Mouse (Mus musculus) left cerebral cortex, postnatal 4 days (tissue): Measurements from ENCODE around the gene Mbd3. TPM values are rescaled to one million over a fixed set of nuclear protein-coding genes. Genes with fewer than 3 reads are reported as not detected.

Source experiments
- DNase-seq: peaks from one replicate; pipeline ENCODE4 v3.0.0-alpha.2; 2022
- intact Hi-C: fragments of 180-260 bp; cut with DNase I; formaldehyde crosslinking; loops from one replicate; pipeline ENCODE4 v1.15.1; 2025
- total RNA-seq, 2 experiments: library from RNA; stranded (reverse); gene quantifications; 2 replicates each; pipeline ENCODE4 v1.2.3; 2021

Mbd3 gene
- total RNA-seq, result 100 to 1,000 TPM; 138 to 147 TPM

GRCm38 (mm10) chr10:80399191-80399972 lies at the start of gene Mbd3:
TSS of gene Mbd3 (minus strand) at chr10:80399550.
- intact Hi-C loops, result no loop called here
- DNase-seq, result peak; percentile 100

GRCm38 (mm10) chr10:80445898-80446601 lies 46.7 kb upstream of the Mbd3 start:
- DNase-seq, result peak; percentile 85
- intact Hi-C loops, result loop anchor here (5.0 kb wide), 2 partner anchors 61 to 116 kb away; partner anchors contain the start of gene Rexo1

GRCm38 (mm10) chr10:80445052-80445451 lies 45.7 kb upstream of the Mbd3 start:
- intact Hi-C loops, result loop anchor here (5.0 kb wide), 2 partner anchors 62 to 117 kb away; partner anchors contain the start of gene Rexo1
- peak; percentile 27 for DNase-seq

GRCm38 (mm10) chr10:80444339-80445045 lies 45.1 kb upstream of the Mbd3 start:
- intact Hi-C loops, result loop anchor here (5.0 kb wide), 2 partner anchors 63 to 118 kb away; partner anchors contain the start of gene Rexo1
- DNase-seq, result peak; percentile 82

DNA sequence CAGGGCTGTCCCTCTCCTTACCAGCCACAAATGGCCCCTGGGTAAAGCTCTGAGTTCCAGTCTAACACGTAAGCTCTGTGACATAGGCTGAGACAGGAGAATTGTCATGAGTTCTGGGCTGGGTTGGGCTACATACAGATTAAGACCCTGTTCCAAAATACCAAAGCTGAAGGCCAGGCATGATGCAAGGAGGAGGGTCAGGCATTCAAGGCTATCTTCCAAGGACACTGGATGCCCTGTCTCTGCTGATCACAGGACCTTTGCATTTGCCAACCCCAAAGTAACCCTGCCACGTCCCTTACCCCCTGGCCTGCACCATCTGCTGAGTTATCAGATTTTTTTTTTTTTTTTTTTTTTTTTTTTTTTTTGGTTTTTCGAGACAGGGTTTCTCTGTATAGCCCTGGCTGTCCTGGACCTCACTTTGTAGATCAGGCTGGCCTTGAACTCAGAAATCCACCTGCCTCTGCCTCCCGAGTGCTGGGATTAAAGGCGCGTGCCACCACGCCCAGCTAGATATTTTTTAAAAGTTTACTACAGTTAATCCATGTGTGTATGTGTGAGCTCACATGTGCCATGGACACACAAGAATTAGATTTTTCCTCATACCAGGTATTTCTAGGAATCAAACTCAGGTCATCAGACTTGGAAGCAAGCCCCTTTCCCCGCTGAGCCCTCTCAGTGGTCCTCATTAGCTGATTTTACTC lies 44.4 kb upstream of the Mbd3 start:
- intact Hi-C loops, result no loop called here
- no peak for DNase-seq

DNA sequence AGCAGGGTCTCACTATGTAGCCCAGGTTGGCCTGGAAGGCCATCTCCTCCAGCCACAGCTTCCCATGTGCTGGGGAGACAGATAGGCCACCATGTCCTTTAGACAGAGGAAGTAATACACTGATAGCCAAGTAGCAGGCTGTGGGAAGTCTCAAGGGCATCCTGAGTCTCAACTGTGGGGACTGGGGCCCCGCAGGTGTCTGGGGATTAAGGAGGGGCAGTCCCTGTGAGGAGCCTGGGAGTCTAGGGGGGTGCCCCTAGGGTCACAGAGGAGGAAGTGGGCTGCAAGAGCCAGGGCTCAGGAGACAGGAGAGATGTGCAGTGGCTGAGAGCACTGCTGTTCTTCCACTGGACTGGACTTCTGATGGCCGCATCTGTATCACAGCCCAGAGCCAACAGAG lies 43.6 kb upstream of the Mbd3 start:
- DNase-seq, result no peak
- intact Hi-C loops, result no loop called here

DNA sequence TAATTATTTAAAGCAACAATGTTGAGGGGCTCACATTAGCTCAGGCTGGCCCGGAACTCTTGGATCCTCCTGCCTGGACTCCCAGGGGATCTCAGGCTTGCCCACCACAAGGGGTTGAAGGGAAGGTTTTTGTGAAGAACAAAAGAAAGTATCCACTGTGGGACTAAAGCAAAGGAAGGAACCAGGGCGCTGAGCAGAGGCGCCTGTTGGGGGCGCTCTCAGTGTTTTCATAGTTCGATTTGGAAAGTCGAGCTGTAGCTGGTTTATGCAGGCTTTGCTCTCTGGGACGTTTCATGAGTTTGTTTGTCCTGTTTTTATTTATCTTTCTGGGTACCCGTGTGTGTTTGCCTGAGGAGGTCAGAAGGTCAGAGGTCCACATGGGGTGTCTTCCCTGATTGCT lies 42.2 kb upstream of the Mbd3 start:
- no peak for DNase-seq
- intact Hi-C loops, result no loop called here

DNA sequence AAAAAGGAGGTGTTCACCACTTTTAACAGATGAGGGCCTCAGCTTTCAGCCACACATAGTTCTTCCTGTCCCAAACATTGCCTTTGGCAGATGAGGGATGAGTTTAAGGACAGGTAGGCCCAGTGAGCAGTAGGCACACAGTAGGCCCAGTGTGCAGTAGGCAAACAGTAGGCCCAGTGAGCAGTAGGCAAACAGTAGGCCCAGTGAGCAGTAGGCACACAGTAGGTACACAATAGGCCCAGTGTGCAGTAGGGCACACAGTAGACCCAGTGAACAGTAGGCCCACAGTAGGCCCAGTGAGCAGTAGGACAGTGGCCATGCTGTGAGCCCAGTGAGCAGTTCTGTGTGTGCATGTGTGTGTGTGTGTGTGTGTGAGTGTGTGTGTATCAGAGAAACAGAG lies 40.7 kb upstream of the Mbd3 start:
- no peak for DNase-seq
- intact Hi-C loops, result no loop called here

DNA sequence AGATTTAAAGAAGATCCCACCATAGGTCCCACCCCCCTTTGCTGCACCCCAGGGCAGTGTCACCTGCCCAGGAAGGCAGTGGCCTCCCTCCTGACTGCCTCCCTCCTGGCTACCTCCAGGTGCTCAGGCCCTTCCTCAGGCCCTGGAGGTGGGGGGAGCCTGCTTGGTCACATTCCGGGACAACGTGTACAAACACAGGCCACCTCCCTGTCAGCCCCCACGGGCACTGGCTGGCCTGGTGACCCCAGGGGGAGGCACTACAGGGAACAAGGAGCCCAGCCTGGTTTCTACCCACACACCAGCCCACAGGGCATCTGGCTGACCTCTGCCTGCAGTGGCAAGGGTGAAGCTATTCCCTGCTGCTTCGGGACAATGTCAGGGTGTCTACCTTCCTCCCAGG lies 38.6 kb upstream of the Mbd3 start:
- no peak for DNase-seq
- intact Hi-C loops, result no loop called here

- no peak for DNase-seq
- intact Hi-C loops, result no loop called here
Measured at GRCm38 (mm10) chr10:80436276-80436675, 36.9 kb upstream of the Mbd3 start.

- DNase-seq, result no peak
- intact Hi-C loops, result no loop called here
Measured at GRCm38 (mm10) chr10:80435764-80436163, 36.4 kb upstream of the Mbd3 start.

DNA sequence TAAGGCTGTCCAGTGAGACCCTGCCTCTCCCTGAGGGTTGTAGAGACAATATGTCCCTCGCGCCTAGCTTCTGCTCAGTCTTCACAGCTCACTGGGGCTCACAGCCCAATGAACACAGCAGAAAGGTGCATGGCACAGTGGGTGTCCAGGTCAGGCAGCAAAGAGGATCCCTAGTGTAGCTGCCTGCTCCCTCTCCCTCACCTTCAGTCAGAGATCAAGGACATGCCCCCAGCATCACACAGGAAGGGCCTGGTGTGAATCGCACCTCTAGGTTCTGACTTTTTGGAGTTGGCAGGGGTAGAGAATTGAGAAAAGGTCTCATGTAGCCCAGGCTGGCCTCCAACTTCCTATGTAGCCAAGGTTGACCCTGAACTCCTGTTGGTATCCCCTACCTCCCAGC lies 35.5 kb upstream of the Mbd3 start:
- intact Hi-C loops, result no loop called here
- DNase-seq, result no peak

GRCm38 (mm10) chr10:80434233-80434592 lies 34.9 kb upstream of the Mbd3 start:
- intact Hi-C loops, result no loop called here
- no peak for DNase-seq

GRCm38 (mm10) chr10:80433513-80434232 lies 34.3 kb upstream of the Mbd3 start, which contains the start of gene Tcf3:
TSS of gene Tcf3 (minus strand) at chr10:80433647.
- intact Hi-C loops, result no loop called here
- DNase-seq, result peak; percentile 96

DNA sequence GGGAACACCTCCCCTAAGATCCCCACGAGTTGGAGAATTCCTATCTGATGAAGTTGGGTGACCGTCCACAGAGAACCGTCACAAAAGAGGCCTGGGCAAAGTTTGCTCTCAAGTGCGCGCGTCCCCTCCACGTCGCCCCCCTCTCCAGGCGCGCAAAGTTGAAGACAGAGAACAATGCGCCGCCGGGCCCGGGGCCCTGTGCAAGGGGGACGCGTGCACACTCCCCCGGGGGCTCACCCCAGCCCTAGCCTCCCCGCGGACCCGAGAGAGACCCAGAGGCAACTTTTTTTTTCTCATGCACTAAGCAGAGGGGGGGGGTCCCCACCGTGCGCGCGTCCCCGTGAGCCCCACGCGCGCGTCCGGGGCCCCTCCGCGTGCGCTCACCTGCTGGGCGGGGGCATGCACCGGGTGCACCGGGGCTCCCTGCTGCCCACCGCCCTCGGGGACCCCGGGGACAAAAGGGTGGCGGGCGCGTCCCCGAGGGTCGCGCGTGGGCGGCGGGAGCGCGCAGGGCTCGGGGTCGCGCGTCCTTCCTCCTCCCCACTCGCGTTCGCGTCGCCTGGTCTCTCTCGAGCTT lies 33.7 kb upstream of the Mbd3 start:
- intact Hi-C loops, result no loop called here
- peak; percentile 58 for DNase-seq

- DNase-seq, result no peak
- intact Hi-C loops, result no loop called here
Measured at GRCm38 (mm10) chr10:80432387-80432785, 33.0 kb upstream of the Mbd3 start.

GRCm38 (mm10) chr10:80431570-80432386 lies 32.4 kb upstream of the Mbd3 start:
- no peak for DNase-seq
- intact Hi-C loops, result no loop called here

DNA sequence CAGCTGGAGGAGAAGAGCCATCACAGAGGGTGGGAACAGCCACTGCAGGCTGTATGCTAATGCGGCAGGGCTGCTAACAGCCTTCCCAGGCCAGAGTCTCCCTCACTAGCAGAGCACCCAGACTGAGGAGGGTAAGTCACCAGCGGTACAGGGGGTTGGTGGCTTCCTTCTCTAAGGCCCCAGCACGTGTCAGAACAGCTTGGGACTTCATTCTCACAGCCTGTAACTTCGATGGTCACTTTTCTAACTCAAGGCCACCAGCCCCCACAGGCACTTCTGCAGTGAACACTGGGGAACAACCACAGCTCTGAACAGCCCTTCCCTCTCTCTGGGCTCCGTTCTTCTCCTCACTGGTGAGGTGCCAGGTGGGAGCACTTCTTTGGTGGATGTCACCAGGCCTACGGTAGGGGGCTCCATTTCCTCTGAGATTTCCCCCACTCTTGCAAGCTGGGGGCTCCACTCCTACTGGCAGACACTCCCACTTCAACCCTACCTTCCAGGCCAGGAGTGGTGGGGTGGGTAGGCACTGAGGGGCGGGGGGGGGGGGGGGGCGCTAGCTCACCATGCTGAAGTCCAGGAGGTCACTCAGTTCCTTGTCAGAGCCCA lies 31.1 kb upstream of the Mbd3 start:
- intact Hi-C loops, result no loop called here
- DNase-seq, result no peak
